ENCODE assay signal across 9 mouse cellular contexts in the genomic region with DNA sequence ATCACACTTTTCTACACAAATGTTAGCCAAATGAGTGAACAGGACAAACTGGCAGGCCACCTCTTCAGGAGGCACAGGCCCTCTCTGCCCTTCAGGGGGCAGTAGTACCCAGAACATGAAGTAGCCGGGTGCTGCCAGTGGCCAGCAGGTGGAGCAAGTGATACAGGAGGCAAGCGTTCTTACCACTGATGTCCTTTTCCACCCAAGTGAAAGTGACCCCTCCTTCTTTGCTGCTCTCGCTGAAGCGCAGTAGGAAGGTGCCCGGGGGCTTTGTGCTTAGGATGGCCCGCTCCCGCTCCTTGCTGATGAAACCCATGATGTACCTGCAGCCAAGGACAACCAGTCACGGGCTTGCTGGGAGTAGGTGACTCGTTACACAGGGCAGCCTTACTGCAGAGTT. TPM values are rescaled to one million over a fixed set of nuclear protein-coding genes. Genes with fewer than 3 reads are reported as not detected.
DNase-seq lines count a peak whose midpoint lies in the region; ATAC-seq lines count a peak whose summit lies in the region.
"Had no signal": no experiment of that assay in that cellular context is flagged by ENCODE, and none has a peak within 500 bp of the region (broad histone marks: within the 10 kb centered on the region; RNA-seq: fewer than 3 reads in every experiment).

No protein-coding gene starts in this region.

- H3K4me1 ChIP-seq in embryonic facial prominence, embryonic 14.5 days (ENCODE audit: control insufficient read depth, insufficient read depth, low read length), result no peaks in the 10 kb centered on the region
- no peaks in the 10 kb centered on the region; the same call in 1 of the 2 replicates for H3K4me1 ChIP-seq in limb, embryonic 15.5 days
- H3K4me1 ChIP-seq in stomach, embryonic 16.5 days (ENCODE audit: control insufficient read depth, insufficient read depth, low read length), result no peaks in the 10 kb centered on the region

- peaks cover 62% of the 10 kb centered on the region for H3K36me3 ChIP-seq in embryonic facial prominence, embryonic 14.5 days (ENCODE audit: control insufficient read depth, insufficient read depth, low read length)
- H3K36me3 ChIP-seq in limb, embryonic 15.5 days, result peaks cover 80% of the 10 kb centered on the region
- H3K36me3 ChIP-seq in stomach, embryonic 16.5 days (ENCODE audit: control insufficient read depth, insufficient read depth, low read length), result peaks cover 8% of the 10 kb centered on the region; the same call in 1 of the 2 replicates

- peak; percentile 42; the same call in 1 of the 2 replicates for ATAC-seq in embryonic facial prominence, embryonic 14.5 days (ENCODE audit: low read depth)
- ATAC-seq in limb, embryonic 15.5 days (ENCODE audit: insufficient number of reproducible peaks, low FRiP score, low TSS enrichment, low read depth), result peak; percentile 32; the same call in 1 of the 2 replicates
- ATAC-seq in stomach, embryonic 16.5 days (ENCODE audit: insufficient read depth, low FRiP score), result peak; percentile 78; the same call in 1 of the 2 replicates

- H3K9ac ChIP-seq in embryonic facial prominence, embryonic 14.5 days (ENCODE audit: low read depth, low read length), result no peak overlapping the region
- no peak overlapping the region for H3K9ac ChIP-seq in limb, embryonic 15.5 days
- no peak overlapping the region for H3K9ac ChIP-seq in stomach, embryonic 16.5 days (ENCODE audit: low read length)
- H3K9ac ChIP-seq: limb, embryonic 12.5 days had no signal

- H3K27ac ChIP-seq in embryonic facial prominence, embryonic 14.5 days (replicated peaks; ENCODE audit: low read depth, low read length), result no peak overlapping the region
- H3K27ac ChIP-seq in limb, embryonic 15.5 days, result no peak overlapping the region; the same call in 1 of the 2 replicates
- no peak overlapping the region for H3K27ac ChIP-seq in stomach, embryonic 16.5 days (ENCODE audit: low read length)
- H3K27ac ChIP-seq: limb, embryonic 12.5 days had no signal

- no peak overlapping the region for H3K4me2 ChIP-seq in embryonic facial prominence, embryonic 14.5 days (ENCODE audit: low read depth, low read length)
- no peak overlapping the region for H3K4me2 ChIP-seq in limb, embryonic 15.5 days
- H3K4me2 ChIP-seq in stomach, embryonic 16.5 days (ENCODE audit: low read depth, low read length), result no peak overlapping the region
- H3K4me2 ChIP-seq: limb, embryonic 12.5 days had no signal

- no peak overlapping the region for H3K4me3 ChIP-seq in embryonic facial prominence, embryonic 14.5 days (ENCODE audit: low read depth, low read length)
- H3K4me3 ChIP-seq in limb, embryonic 15.5 days, result no peak overlapping the region
- H3K4me3 ChIP-seq in stomach, embryonic 16.5 days (replicated peaks; ENCODE audit: low read length), result no peak overlapping the region
- H3K4me3 ChIP-seq: limb, embryonic 12.5 days had no signal

- H3K27me3 ChIP-seq in embryonic facial prominence, embryonic 14.5 days (replicated peaks; ENCODE audit: control insufficient read depth, insufficient read depth, low read length), result no peaks in the 10 kb centered on the region
- no peaks in the 10 kb centered on the region for H3K27me3 ChIP-seq in limb, embryonic 15.5 days
- no peaks in the 10 kb centered on the region for H3K27me3 ChIP-seq in stomach, embryonic 16.5 days (ENCODE audit: control insufficient read depth, insufficient read depth, low read length)
- H3K27me3 ChIP-seq: limb, embryonic 12.5 days had no signal

- WGBS in embryonic facial prominence, embryonic 14.5 days, result 22% methylated on average over 7 of the region's 9 CpGs
- 13% methylated on average over 9 of the region's 9 CpGs for WGBS in limb, embryonic 15.5 days
- 18% methylated on average over 9 of the region's 9 CpGs for WGBS in stomach, embryonic 16.5 days

- DNase-seq in B cell, adult 2 months, result peak; percentile 92 to 94
- DNase-seq in adrenal gland, postnatal 14 days, result peak; percentile 95
- peak; percentile 92 for DNase-seq in embryonic facial prominence, embryonic 14.5 days (ENCODE audit: low spot score)
- DNase-seq in heart, adult 18-20 months, result peak; percentile 91 to 94
- DNase-seq in kidney, adult 9 months, result peak; percentile 95
- DNase-seq in natural killer cell, adult 2 months (ENCODE audit: low spot score in 2 of 2), result peak; percentile 86 to 90

- H3K9me3 ChIP-seq in embryonic facial prominence, embryonic 14.5 days (ENCODE audit: control insufficient read depth, low read length), result no peaks in the 10 kb centered on the region
- H3K9me3 ChIP-seq in limb, embryonic 15.5 days, result no peaks in the 10 kb centered on the region
- no peaks in the 10 kb centered on the region for H3K9me3 ChIP-seq in stomach, embryonic 16.5 days (replicated peaks; ENCODE audit: control insufficient read depth, low read length)
- H3K9me3 ChIP-seq: limb, embryonic 12.5 days had no signal

RNA-seq across cellular contexts. Expression of a gene that starts 34.3 kb away (rescaled TPM):
- 37.8 and 44.2 TPM in 2 replicates for total RNA-seq in adrenal gland, postnatal 14 days (2021)
- 8.2 and 9.2 TPM in 2 replicates for polyA plus RNA-seq in embryonic facial prominence, embryonic 14.5 days (2014; fragmentation: Nextera tagmentation; extraction: Ambion mirVana)
- total RNA-seq in heart, adult 18-20 months (2021), result 10 to 100 TPM; 17.2 to 23.0 TPM
- polyA plus RNA-seq in limb, embryonic 15.5 days (2015; fragmentation: Nextera tagmentation; extraction: Ambion mirVana), result 9.4 and 12.0 TPM in 2 replicates
- 12.0 and 14.0 TPM in 2 replicates for polyA plus RNA-seq in stomach, embryonic 16.5 days (2015; fragmentation: Nextera tagmentation; extraction: Ambion mirVana)

RNA-seq across cellular contexts. Expression of a gene that starts 43.0 kb away (rescaled TPM):
- total RNA-seq in adrenal gland, postnatal 14 days (2021), result 72.8 and 74.6 TPM in 2 replicates
- 24.5 and 27.6 TPM in 2 replicates for polyA plus RNA-seq in embryonic facial prominence, embryonic 14.5 days (2014; fragmentation: Nextera tagmentation; extraction: Ambion mirVana)
- total RNA-seq in heart, adult 18-20 months (2021), result 10 to 100 TPM; 55.0 to 60.1 TPM
- 23.4 and 25.5 TPM in 2 replicates for polyA plus RNA-seq in limb, embryonic 15.5 days (2015; fragmentation: Nextera tagmentation; extraction: Ambion mirVana)
- 26.2 and 27.4 TPM in 2 replicates for polyA plus RNA-seq in stomach, embryonic 16.5 days (2015; fragmentation: Nextera tagmentation; extraction: Ambion mirVana)

RNA-seq across cellular contexts. Expression of a gene that starts 45.9 kb away (rescaled TPM):
- total RNA-seq in adrenal gland, postnatal 14 days (2021), result 75.1 and 82.4 TPM in 2 replicates
- polyA plus RNA-seq in embryonic facial prominence, embryonic 14.5 days (2014; fragmentation: Nextera tagmentation; extraction: Ambion mirVana), result 71.4 and 82.9 TPM in 2 replicates
- 10 to 100 TPM; 71.8 to 83.2 TPM for total RNA-seq in heart, adult 18-20 months (2021)
- 72.9 and 85.2 TPM in 2 replicates for polyA plus RNA-seq in limb, embryonic 15.5 days (2015; fragmentation: Nextera tagmentation; extraction: Ambion mirVana)
- polyA plus RNA-seq in stomach, embryonic 16.5 days (2015; fragmentation: Nextera tagmentation; extraction: Ambion mirVana), result 47.2 and 56.1 TPM in 2 replicates
